Mouse (Mus musculus) testis, adult 2 months (tissue): ENCODE measurements around the gene Serpind1.

Experiments
- CTCF ChIP-seq: fragments of 200-500 bp; IDR thresholded peaks from 2 replicates; pipeline ENCODE4 v1.5.1; 2012; ENCODE audit warnings: low read depth, mild to moderate bottlenecking, inconsistent platforms, low read length, moderate library complexity; ENCODE audit not compliant: control insufficient read depth, insufficient read depth, insufficient replicate concordance
- POLR2A ChIP-seq: fragments of 200-500 bp; IDR thresholded peaks from 2 replicates; pipeline ENCODE4 v1.6.1; 2012; ENCODE audit warnings: low read depth, mild to moderate bottlenecking, inconsistent platforms, low read length, moderate library complexity; ENCODE audit not compliant: control insufficient read depth

DNA sequence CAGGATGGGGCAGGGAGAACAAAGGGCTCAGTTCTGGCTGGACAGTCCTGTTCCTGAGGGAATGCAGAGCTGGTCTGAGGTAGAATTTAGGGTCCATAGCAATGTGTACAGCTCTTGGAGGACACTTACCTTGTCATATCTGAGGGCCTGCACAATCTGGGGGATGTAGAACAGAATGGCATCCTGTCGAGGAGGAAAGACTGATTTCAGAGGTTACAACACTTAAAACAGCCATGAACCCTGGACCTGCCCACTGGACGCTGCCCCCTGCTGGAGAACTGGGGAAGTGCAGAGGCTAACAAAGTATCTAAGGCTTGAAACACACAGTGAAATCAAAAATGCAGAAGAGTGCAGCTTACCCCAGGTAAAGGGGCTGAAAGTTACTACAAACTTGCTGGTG is 38.4 kb upstream of the Serpind1 start:
- TF ChIP-seq CTCF (peak; percentile 89), POLR2A (no peak)
